Mouse (Mus musculus): ENCODE results near the gene Rars2. TPM values are rescaled to one million over a fixed set of nuclear protein-coding genes. Genes with fewer than 3 reads are reported as not detected.
"Not testable (repeated sequence)": the region's sequence is repeated elsewhere in the genome, so short reads cannot be mapped to it uniquely, and the experiment has no call there.

Gene Rars2
- polyA plus RNA-seq (2014; fragmentation: Nextera tagmentation; extraction: Ambion mirVana) = 48.2 and 59.5 TPM in 2 replicates

GRCm38 (mm10) chr4:34614630-34615094, at the start of gene Rars2, which contains the start of gene Orc3:
Gene Rars2 (plus strand): TSS chr4:34614957.
Gene Orc3 (minus strand): TSS chr4:34614944.
- DNase-seq = peak; percentile 96
- Histone ChIP-seq H3K9me3 (ENCODE audit: control insufficient read depth, low read length) (no peaks in the 10 kb centered on the region), H3K27me3 (ENCODE audit: control insufficient read depth, insufficient read depth, low read length) (no peaks in the 10 kb centered on the region), H3K4me1 (ENCODE audit: control insufficient read depth, insufficient read depth, low read length) (peaks cover 22% of the 10 kb centered on the region), H3K27ac (replicated peaks; ENCODE audit: low read depth, low read length) (peak within 1 kb of the TSS; percentile 91), H3K9ac (replicated peaks; ENCODE audit: low read length) (peak within 1 kb of the TSS; percentile 82), H3K36me3 (ENCODE audit: control insufficient read depth, insufficient read depth, low read length) (peaks cover 4% of the 10 kb centered on the region), H3K4me2 (ENCODE audit: low read length) (peak within 1 kb of the TSS; percentile 87), H3K4me3 (replicated peaks; ENCODE audit: low read depth, low read length) (peak within 1 kb of the TSS; percentile 80)
- peak; percentile 98 for ATAC-seq (ENCODE audit: low FRiP score, low TSS enrichment)
- under 1% methylated on average over 42 of the region's 42 CpGs for WGBS

DNA sequence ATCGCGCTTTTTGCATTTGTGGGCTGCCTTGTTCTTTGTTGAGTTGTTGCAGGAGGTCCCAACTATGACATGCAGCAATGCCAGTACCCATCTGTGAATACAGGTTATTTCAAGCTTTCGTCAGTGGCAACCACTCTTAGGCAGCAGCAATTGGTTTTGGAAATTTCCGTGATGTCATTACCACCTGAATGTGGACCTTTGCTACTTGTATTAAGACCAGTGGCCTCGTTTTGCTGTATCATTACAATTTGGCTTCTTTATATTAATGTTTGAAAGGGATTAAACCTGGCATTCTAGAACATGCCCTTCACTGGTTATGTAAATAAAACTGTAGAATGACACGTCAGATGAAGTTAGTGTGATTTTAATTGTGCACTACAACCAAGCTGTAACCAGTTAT, 48.5 kb upstream of the Rars2 start:
- no peak overlapping the region for H3K4me3 ChIP-seq (replicated peaks; ENCODE audit: low read depth, low read length)
- no peaks in the 10 kb centered on the region for H3K4me1 ChIP-seq (ENCODE audit: control insufficient read depth, insufficient read depth, low read length)
- H3K36me3 ChIP-seq (ENCODE audit: control insufficient read depth, insufficient read depth, low read length) = peaks cover 76% of the 10 kb centered on the region
- no peak overlapping the region for H3K9ac ChIP-seq (replicated peaks; ENCODE audit: low read length)
- DNase-seq (no peak), ATAC-seq (ENCODE audit: low FRiP score, low TSS enrichment) (no peak)
- 92% methylated on average over 6 of the region's 6 CpGs for WGBS
- H3K4me2 ChIP-seq (ENCODE audit: low read length) = no peak overlapping the region
- no peak overlapping the region for H3K27ac ChIP-seq (replicated peaks; ENCODE audit: low read depth, low read length)
- no peaks in the 10 kb centered on the region for H3K27me3 ChIP-seq (ENCODE audit: control insufficient read depth, insufficient read depth, low read length)
- no peaks in the 10 kb centered on the region for H3K9me3 ChIP-seq (ENCODE audit: control insufficient read depth, low read length)

- H3K4me3 ChIP-seq (replicated peaks; ENCODE audit: low read depth, low read length) = no peak overlapping the region
- WGBS = 91% methylated on average over 2 of the region's 2 CpGs
- ATAC-seq (ENCODE audit: low FRiP score, low TSS enrichment) = no peak
- H3K27ac ChIP-seq (replicated peaks; ENCODE audit: low read depth, low read length) = no peak overlapping the region
- H3K9me3 ChIP-seq (ENCODE audit: control insufficient read depth, low read length) = no peaks in the 10 kb centered on the region
- DNase-seq = no peak
- H3K4me2 ChIP-seq (ENCODE audit: low read length) = no peak overlapping the region
- H3K36me3 ChIP-seq (ENCODE audit: control insufficient read depth, insufficient read depth, low read length) = peaks cover 91% of the 10 kb centered on the region
- H3K27me3 ChIP-seq (ENCODE audit: control insufficient read depth, insufficient read depth, low read length) = no peaks in the 10 kb centered on the region
- no peak overlapping the region for H3K9ac ChIP-seq (replicated peaks; ENCODE audit: low read length)
- no peaks in the 10 kb centered on the region for H3K4me1 ChIP-seq (ENCODE audit: control insufficient read depth, insufficient read depth, low read length)
Observed at GRCm38 (mm10) chr4:34572876-34573275, 41.9 kb upstream of the Rars2 start.

GRCm38 (mm10) chr4:34577028-34577427, 37.7 kb upstream of the Rars2 start:
- no peak for ATAC-seq (ENCODE audit: low FRiP score, low TSS enrichment)
- H3K4me2 ChIP-seq (ENCODE audit: low read length) = no peak overlapping the region
- no peak overlapping the region for H3K4me3 ChIP-seq (replicated peaks; ENCODE audit: low read depth, low read length)
- WGBS = 93% methylated on average over 2 of the region's 2 CpGs
- no peak overlapping the region for H3K27ac ChIP-seq (replicated peaks; ENCODE audit: low read depth, low read length)
- no peaks in the 10 kb centered on the region for H3K4me1 ChIP-seq (ENCODE audit: control insufficient read depth, insufficient read depth, low read length)
- no peak overlapping the region for H3K9ac ChIP-seq (replicated peaks; ENCODE audit: low read length)
- H3K36me3 ChIP-seq (ENCODE audit: control insufficient read depth, insufficient read depth, low read length) = peaks cover 91% of the 10 kb centered on the region
- H3K9me3 ChIP-seq (ENCODE audit: control insufficient read depth, low read length) = no peaks in the 10 kb centered on the region
- H3K27me3 ChIP-seq (ENCODE audit: control insufficient read depth, insufficient read depth, low read length) = no peaks in the 10 kb centered on the region
- peak; percentile 21 for DNase-seq

- WGBS = 90% methylated on average over 1 of the region's 1 CpGs
- no peaks in the 10 kb centered on the region for H3K27me3 ChIP-seq (ENCODE audit: control insufficient read depth, insufficient read depth, low read length)
- H3K4me3 ChIP-seq (replicated peaks; ENCODE audit: low read depth, low read length) = no peak overlapping the region
- H3K36me3 ChIP-seq (ENCODE audit: control insufficient read depth, insufficient read depth, low read length) = peaks cover 91% of the 10 kb centered on the region
- DNase-seq (no peak), ATAC-seq (ENCODE audit: low FRiP score, low TSS enrichment) (no peak)
- no peak overlapping the region for H3K9ac ChIP-seq (replicated peaks; ENCODE audit: low read length)
- no peaks in the 10 kb centered on the region for H3K9me3 ChIP-seq (ENCODE audit: control insufficient read depth, low read length)
- no peaks in the 10 kb centered on the region for H3K4me1 ChIP-seq (ENCODE audit: control insufficient read depth, insufficient read depth, low read length)
- H3K27ac ChIP-seq (replicated peaks; ENCODE audit: low read depth, low read length) = no peak overlapping the region
- H3K4me2 ChIP-seq (ENCODE audit: low read length) = no peak overlapping the region
Observed at GRCm38 (mm10) chr4:34579215-34579614, 35.5 kb upstream of the Rars2 start.

GRCm38 (mm10) chr4:34581489-34581888, 33.3 kb upstream of the Rars2 start:
- peaks cover 85% of the 10 kb centered on the region for H3K36me3 ChIP-seq (ENCODE audit: control insufficient read depth, insufficient read depth, low read length)
- not testable (repeated sequence) for H3K4me3 ChIP-seq (replicated peaks; ENCODE audit: low read depth, low read length); DNase-seq; H3K4me2 ChIP-seq (ENCODE audit: low read length); H3K4me1 ChIP-seq (ENCODE audit: control insufficient read depth, insufficient read depth, low read length); H3K9me3 ChIP-seq (ENCODE audit: control insufficient read depth, low read length); H3K27me3 ChIP-seq (ENCODE audit: control insufficient read depth, insufficient read depth, low read length); ATAC-seq (ENCODE audit: low FRiP score, low TSS enrichment); H3K9ac ChIP-seq (replicated peaks; ENCODE audit: low read length); H3K27ac ChIP-seq (replicated peaks; ENCODE audit: low read depth, low read length)
- 80% methylated on average over 1 of the region's 1 CpGs for WGBS

GRCm38 (mm10) chr4:34581990-34582389, 32.8 kb upstream of the Rars2 start:
- H3K9me3 ChIP-seq (ENCODE audit: control insufficient read depth, low read length) = no peaks in the 10 kb centered on the region
- no peak overlapping the region for H3K27ac ChIP-seq (replicated peaks; ENCODE audit: low read depth, low read length)
- ATAC-seq (ENCODE audit: low FRiP score, low TSS enrichment) = no peak
- WGBS = 53% methylated on average over 7 of the region's 7 CpGs
- no peak overlapping the region for H3K4me2 ChIP-seq (ENCODE audit: low read length)
- H3K4me3 ChIP-seq (replicated peaks; ENCODE audit: low read depth, low read length) = no peak overlapping the region
- no peaks in the 10 kb centered on the region for H3K4me1 ChIP-seq (ENCODE audit: control insufficient read depth, insufficient read depth, low read length)
- no peaks in the 10 kb centered on the region for H3K27me3 ChIP-seq (ENCODE audit: control insufficient read depth, insufficient read depth, low read length)
- no peak for DNase-seq
- no peak overlapping the region for H3K9ac ChIP-seq (replicated peaks; ENCODE audit: low read length)
- peaks cover 82% of the 10 kb centered on the region for H3K36me3 ChIP-seq (ENCODE audit: control insufficient read depth, insufficient read depth, low read length)

- Histone ChIP-seq H3K4me2 (ENCODE audit: low read length) (no peak overlapping the region), H3K27ac (replicated peaks; ENCODE audit: low read depth, low read length) (no peak overlapping the region), H3K36me3 (ENCODE audit: control insufficient read depth, insufficient read depth, low read length) (peaks cover 82% of the 10 kb centered on the region), H3K9ac (replicated peaks; ENCODE audit: low read length) (no peak overlapping the region), H3K27me3 (ENCODE audit: control insufficient read depth, insufficient read depth, low read length) (no peaks in the 10 kb centered on the region), H3K4me3 (replicated peaks; ENCODE audit: low read depth, low read length) (no peak overlapping the region), H3K9me3 (ENCODE audit: control insufficient read depth, low read length) (no peaks in the 10 kb centered on the region), H3K4me1 (ENCODE audit: control insufficient read depth, insufficient read depth, low read length) (no peaks in the 10 kb centered on the region)
- ATAC-seq (ENCODE audit: low FRiP score, low TSS enrichment) (no peak), DNase-seq (no peak)
- 64% methylated on average over 5 of the region's 5 CpGs for WGBS
Observed at GRCm38 (mm10) chr4:34582476-34582875, 32.3 kb upstream of the Rars2 start.

GRCm38 (mm10) chr4:34583427-34583826, 31.3 kb upstream of the Rars2 start:
- 94% methylated on average over 3 of the region's 3 CpGs for WGBS
- Histone ChIP-seq H3K9me3 (ENCODE audit: control insufficient read depth, low read length) (no peaks in the 10 kb centered on the region), H3K4me3 (replicated peaks; ENCODE audit: low read depth, low read length) (no peak overlapping the region), H3K36me3 (ENCODE audit: control insufficient read depth, insufficient read depth, low read length) (peaks cover 77% of the 10 kb centered on the region), H3K27me3 (ENCODE audit: control insufficient read depth, insufficient read depth, low read length) (no peaks in the 10 kb centered on the region), H3K9ac (replicated peaks; ENCODE audit: low read length) (no peak overlapping the region), H3K4me2 (ENCODE audit: low read length) (no peak overlapping the region), H3K4me1 (ENCODE audit: control insufficient read depth, insufficient read depth, low read length) (no peaks in the 10 kb centered on the region), H3K27ac (replicated peaks; ENCODE audit: low read depth, low read length) (no peak overlapping the region)
- no peak for ATAC-seq (ENCODE audit: low FRiP score, low TSS enrichment)
- no peak for DNase-seq
